Mouse (Mus musculus) layer of hippocampus, adult 9-10 months (tissue): ENCODE results near the gene H2-Ob.
"Not testable (repeated sequence)": the region's sequence is repeated elsewhere in the genome, so short reads cannot be mapped to it uniquely, and the experiment has no call there.

Source experiments
- DNase-seq: peaks from one replicate; pipeline ENCODE4 v3.0.0; 2022; ENCODE audit warnings: low spot score

Gene H2-Ob

DNA sequence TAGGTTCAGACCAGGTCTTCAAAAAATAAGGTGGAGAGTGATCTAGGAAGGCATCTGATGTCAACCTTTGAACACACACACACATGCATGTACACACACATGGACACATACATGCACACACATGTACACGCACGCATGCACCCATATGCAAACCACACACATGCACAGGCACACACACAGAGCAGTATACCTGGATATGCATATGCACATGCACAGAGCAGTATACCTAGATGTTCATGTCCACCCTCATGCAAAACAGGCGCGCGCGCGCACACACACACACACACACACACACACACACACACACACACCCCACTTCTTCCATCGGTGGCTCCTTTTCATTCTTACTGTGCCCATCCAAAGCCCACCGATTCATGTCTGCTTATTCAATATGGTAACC is 30.8 kb upstream of the H2-Ob start:
- DNase-seq, result no peak

DNA sequence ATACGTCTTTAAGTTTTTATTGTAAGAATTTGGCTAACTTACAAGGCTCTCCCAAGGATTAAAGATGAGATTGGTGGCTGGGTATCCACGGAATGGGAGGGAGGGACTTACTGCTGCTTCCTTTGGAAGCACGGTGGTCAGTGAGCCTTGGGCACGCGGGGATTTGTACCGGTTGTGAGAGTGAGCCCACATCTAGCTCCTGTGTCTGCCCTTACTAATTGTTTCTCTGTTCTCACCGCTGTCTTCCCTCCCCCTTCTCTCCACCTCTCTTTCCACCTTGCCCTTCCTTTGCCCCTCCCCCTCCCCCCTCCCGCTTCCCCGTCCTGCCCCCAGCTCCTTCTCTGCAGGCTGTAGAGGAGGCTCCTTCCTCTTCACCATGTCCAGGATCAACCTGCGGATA is 30.3 kb upstream of the H2-Ob start:
- DNase-seq, result no peak

DNA sequence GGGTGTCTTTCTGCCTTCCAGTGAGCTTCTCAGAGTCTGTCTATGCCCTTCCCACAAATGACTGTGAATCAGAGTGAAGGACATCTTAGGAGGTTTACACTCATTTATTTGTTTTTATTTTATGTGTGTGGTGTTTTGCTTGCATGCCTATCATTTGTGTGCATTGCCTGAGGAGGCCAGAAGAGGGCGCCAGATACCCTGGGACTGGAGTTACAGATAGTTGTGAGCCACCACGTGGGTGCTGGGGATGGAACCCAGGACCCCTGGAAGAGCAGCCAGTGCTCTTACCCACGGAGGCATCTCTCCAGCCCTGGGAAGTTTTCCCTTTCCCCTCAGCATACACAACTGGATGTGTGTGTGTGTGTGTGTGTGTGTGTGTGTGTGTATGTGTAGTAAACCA is 29.0 kb upstream of the H2-Ob start:
- DNase-seq, result no peak

DNA sequence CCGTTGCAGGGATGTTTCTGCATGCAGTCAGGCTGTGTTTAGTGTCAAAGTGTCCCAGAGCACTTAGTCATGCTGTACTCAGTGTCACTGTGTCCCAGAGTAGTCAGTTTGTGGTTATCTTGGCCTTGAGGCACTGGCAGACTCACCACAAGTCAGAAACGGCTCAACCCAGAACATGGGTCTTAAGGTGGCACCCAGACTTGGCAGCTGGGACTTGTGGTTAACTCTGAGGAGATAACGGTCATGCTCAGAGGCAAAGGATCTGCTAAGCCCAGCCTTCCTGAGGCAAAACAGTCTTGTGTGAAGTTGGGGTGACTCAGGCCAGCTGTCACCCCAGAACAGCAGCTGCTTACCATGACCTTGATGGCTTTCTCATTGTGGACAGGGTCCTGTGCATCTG is 28.1 kb upstream of the H2-Ob start:
- no peak for DNase-seq

DNA sequence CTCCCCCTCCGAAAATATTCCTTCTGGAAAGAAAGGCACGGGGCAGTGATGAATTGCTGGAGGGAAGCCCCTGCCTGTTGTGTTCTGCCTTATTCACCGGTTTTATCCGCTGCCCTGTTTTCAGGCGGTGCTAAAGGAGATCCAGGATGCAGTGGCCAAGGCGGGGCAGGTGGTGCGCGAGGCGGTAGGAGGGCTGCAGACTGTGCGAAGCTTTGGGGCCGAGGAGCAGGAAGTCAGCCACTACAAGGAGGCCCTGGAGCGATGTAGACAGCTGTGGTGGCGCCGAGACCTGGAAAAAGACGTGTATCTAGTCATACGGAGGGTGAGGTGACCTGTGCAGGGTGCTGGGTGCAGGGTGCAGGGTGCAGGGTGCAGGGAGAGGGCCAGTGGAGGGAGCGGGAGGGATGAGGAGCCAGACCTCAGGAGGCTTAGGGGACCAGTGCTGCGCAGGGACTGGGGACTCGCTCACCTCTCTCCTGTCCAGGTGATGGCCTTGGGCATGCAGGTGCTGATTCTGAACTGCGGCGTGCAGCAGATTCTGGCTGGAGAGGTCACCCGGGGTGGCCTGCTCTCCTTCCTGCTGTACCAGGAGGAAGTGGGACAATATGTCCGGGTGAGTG is 26.8 kb upstream of the H2-Ob start:
- no peak for DNase-seq

DNA sequence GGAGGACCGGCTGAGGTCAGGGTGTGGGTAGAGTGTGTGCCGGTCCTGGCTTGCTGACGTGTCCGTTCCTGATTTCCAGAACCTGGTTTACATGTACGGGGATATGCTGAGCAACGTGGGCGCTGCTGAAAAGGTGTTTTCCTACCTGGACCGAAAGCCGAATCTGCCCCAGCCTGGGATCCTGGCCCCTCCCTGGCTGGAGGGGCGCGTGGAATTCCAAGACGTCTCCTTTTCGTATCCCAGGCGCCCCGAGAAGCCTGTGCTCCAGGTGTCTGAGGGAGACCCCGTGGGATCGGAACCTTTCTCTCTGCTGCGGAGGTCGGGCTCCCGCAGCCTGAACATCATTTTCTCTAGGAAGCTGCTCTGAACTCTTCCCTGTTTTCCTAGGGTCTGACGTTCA is 24.8 kb upstream of the H2-Ob start:
- DNase-seq, result no peak

DNA sequence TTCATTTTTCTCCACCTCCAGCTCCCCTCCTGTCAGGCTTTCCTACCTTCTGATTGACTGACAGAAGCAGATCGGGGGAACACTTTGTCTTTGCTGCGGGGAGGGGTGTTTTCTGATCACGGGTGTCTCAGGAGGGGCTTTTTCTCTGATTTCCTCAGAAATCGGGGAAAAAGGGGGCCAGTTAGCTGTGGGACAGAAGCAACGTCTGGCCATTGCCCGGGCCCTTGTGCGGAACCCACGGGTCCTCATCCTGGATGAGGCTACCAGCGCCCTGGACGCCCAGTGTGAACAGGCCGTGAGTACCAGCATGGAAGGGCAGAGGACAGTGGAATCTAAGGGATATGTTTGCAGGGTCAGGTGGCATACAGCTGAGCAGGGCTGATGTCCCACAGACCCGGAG is 23.5 kb upstream of the H2-Ob start:
- no peak for DNase-seq

DNA sequence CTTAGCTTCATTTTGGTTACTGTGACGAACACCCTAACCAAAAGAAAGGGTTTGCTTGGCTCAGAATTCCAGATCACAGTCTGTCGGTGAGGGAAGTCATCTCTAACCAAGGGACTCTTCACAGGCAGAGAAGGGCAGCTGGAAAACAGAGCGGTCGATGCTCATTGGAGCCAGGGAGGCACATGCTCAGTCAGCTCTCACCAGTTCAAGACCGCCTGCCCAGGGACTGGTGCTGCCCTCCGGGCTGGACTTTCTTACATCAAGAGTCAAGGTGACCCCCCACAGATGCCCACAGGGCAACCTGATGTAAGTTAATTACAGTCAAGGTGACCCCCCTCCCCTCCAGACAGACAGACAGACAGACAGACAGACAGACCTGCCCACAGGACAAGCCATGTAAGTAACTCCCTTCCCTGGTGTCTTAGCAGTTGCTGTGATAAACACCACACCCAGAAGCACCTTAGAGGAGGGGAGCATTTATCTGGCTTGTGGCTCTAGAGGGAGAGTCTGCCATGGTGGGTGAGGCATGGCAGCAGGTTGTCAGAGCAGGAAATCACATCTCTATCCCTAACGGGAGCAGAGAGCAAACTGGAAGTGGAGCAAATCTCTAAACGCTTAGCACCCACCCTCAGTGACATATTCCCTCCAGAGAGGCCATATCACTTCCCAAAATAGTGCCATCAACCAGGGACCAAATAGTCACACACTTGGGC is 21.3 kb upstream of the H2-Ob start:
- DNase-seq, result no peak

DNA sequence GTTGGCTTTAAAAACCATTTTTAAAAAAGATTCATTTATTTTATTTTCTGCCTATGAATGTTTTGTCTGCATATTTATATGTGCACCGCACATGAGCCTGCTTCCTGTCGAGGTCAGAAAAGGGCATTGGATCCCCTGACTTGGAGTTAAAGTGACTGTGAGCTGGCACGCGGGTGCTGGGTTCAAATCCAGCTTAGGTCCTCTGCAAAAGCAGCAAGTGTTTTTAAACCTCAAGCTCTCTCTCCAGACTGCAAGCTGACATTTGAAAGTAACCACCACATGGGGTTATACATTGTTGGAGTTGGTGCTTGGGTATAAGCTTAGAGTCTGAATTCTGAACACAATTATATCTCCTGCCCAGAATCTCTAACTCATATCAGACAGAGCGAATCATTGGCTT is 20.7 kb upstream of the H2-Ob start:
- DNase-seq, result no peak

DNA sequence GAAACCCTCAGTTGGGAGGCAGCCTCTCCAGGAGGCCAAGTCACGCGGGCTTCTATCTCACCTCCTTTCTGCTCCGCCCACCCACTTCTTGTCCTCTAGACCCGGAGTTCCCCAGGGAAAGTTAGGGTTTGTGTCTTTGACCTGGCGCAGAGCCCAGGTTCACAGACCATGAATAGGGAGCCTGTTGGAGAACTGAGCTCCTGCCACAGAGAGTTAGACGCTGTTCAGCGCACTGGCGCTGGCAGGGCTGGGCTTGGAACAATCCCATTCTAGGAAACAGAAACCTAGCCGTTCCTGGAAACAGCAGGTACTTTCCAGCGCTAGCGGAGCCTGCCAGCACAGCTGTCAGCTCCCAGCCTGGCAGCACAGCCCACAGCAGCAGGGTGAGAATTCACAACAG is 20.0 kb upstream of the H2-Ob start:
- no peak for DNase-seq

DNA sequence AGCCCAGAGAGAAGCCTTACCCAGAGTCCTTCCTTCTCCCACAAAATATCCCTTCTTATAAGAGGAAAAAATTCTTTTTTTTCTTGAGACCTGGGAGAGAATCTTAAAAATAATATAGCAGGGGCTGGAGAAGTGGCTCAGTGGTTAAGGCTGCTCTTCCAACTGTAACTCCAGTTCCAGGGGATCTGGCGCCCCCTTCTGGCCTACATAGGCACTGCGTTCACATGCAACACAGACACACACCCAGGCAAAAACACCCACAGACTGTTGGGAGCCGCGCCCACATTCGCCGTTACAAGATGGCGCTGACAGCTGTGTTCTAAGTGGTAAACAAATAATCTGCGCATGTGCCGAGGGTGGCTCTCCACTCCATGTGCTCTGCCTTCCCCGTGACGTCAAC is 19.6 kb upstream of the H2-Ob start:
- DNase-seq, result not testable (repeated sequence)

DNA sequence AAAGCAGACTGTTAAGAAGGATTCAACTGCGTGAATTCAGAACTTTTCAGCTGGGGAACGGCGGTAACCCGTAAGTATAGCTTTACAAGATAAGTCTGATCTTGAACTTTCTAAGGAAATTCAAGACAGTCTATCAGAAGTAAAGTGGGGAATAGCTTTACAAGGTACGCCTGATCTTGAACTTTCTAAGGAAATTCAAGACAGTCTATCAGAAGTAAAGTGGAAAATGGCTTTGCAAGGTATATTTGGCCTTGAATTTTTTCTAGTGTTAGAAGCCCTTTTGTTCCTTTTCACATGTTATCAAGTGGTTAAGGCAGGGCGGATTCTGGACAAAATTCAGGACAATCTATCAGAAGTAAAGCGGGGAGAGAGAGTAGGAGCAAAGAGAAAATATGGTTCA is 18.9 kb upstream of the H2-Ob start:
- peak; percentile 76 for DNase-seq

DNA sequence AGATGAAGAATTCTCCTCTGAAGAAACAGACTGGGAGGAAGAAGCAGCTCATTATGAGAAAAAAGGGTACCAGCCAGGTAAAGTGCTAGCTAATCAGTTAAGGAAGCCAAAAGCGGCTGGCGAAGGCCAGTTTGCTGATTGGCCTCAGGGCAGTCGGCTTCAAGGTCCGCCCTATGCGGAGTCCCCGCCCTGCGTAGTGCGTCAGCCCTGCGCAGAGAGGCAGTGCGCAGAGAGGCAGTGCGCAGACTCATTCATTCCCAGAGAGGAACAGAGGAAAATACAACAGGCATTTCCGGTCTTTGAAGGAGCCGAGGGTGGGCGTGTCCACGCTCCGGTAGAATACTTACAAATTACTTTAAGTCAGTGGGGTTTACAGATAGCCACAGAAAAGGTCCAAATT is 18.3 kb upstream of the H2-Ob start:
- DNase-seq, result not testable (repeated sequence)

DNA sequence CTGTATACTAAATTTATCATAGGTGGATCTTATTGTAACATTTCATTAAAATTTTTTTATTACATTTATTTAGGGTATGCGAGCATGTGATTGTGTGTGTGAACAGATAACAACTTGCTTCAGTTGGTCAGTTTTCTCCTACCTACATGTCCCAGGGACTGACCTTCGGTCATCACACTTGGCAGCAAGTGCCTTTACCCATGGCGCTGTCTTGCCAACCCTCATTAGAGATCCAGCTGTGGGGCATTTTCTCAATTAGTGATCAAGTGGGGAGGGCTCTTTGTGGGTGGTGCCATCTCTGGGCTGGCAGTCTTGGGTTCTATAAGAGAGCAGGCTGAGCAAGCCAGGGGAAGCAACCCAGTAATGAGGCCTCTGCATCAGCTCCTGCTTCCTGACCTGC is 13.9 kb upstream of the H2-Ob start:
- no peak for DNase-seq

DNA sequence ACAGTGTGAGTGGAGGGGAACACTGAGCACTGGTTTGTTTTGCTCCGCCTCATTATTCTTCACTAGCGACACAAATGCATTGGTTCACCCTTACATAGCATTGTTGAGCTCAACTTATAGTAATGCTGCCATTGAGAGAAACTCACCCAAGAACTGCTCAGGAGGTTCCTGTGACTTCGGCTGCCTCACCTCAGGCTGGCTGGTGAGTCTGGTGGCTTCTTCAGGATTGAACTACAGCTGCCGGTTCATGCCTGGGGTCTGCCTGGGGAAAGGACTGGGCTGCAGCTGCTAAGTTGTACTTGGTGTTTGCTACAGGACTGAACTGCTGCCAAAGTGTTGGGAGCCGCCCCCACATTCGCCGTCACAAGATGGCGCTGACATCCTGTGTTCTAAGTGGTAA is 13.3 kb upstream of the H2-Ob start:
- no peak for DNase-seq

DNA sequence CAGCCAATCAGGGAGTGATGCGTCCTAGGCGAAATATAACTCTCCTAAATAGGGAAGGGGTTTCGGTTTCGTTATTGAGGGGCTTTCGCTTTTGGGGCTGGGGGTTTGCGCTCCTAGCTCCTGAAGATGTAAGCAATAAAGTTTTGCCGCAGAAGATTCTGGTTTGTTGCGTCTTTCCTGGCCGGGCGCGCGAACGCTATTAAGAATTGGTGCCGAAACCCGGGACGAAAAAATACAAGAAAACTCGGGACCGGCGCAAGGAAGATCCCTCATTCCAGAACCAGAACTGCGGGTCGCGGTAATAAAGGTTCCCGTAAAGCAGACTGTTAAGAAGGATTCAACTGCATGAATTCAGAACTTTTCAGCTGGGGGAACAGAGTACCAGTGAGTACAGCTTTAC is 12.8 kb upstream of the H2-Ob start:
- not testable (repeated sequence) for DNase-seq

DNA sequence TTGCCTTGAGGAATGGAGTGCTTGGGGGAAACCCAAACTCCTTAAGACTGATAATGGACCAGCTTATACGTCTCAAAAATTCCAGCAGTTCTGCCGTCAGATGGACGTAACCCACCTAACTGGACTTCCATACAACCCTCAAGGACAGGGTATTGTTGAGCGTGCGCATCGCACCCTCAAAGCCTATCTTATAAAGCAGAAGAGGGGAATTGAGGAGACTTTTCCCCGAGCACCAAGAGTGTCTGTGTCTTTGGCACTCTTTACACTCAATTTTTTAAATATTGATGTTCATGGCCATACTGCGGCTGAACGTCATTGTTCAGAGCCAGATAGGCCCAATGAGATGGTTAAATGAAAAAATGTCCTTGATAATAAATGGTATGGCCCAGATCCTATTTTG is 7.7 kb upstream of the H2-Ob start:
- not testable (repeated sequence) for DNase-seq

DNA sequence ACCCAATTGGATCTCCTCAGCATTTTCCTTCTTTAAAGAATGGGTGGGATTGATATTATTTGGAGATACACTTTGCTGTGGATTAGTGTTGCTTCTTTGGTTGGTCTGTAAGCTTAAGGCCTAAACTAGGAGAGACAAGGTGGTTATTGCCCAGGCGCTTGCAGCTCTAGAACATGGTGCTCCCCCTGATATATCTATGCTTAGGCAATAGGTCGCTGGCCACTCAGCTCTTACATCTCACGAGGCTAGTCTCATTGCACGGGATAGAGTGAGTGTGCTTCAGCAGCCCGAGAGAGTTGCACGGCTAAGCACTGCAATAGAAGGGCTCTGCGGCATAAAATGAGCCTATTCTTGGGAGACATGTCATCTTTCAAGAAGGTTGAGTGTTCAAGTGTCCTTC is 6.7 kb upstream of the H2-Ob start:
- not testable (repeated sequence) for DNase-seq

DNA sequence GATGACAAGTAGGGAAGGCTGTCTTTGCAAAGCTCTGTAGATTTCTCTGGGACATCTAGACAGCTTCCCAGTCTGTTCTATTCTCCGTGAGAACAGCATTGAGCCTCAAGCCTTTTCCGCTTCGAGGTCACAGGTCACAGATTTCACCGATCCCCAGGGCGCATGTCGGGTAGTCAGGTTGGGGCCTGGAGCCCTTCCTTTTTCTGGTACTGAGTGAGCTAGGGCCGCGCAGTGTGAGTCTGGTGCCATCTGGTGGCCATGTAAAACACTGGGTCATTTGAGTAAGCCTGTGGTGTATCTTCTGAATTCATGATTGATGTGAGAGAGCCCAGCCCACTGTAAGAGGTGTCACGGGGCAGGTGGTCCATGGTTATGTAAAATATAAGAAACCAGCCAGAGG is 3.8 kb upstream of the H2-Ob start:
- DNase-seq, result peak; percentile 76

DNA sequence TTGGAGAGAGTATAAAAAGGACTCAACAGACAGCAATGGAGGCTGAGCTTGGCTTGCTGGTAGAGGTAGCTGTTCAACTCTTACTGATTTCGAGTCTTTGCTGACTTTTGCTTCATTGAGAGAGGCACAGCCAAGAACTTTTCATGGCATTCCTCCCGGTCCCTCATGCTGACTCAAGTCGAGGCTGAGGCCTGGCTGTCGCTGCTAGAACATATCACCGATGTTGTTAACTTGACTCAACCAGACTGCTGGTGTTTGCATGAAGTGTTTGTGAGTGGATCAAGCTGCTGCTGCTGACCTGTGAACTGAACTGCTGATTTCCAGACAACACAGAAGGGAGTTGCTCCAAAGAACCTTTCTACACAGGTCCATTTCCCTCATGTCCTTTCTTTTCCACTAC is 2.0 kb upstream of the H2-Ob start:
- DNase-seq, result no peak

DNA sequence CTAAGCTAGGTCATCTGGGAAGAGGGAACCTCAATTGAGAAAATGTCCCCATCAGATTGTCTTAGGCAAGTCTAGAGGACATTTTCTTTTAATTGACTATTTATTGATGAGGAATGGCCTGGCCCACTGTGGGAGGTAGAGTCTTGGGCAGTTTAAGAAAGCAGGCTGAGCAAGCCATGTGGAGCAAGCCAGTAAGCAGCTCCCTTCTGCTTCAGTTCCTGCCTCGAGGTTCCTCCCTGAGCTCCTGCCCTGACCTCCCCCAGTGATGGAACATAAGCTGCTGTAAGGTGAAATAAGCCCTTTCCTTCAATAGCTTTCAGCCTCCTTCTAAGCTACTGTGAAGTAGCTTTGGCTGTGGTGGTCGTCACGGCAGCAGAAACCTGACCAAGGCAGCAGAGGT is 962 bp upstream of the H2-Ob start:
- DNase-seq, result no peak

DNA sequence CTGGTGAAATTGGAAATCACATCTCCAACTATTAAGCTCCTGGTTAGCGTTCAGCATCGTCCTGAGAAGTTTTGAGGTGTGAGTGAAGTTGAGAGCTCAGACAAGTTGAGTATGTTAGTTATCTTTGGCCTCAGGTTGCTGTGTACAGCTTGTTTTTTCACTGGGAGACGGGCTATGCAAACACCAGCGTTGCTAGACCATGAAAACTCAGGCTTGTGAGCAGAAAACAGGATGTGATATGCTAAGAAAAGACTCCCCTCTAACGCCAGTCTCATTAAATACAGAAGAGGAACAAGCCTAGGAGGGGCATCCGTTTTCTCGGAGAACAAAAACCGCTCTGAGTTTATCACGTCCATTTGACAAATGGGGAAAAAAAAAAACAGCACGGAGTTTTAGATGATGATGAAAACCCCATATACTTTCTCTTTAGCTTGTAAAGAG is 918 bp downstream of the H2-Ob start:
- no peak for DNase-seq

DNA sequence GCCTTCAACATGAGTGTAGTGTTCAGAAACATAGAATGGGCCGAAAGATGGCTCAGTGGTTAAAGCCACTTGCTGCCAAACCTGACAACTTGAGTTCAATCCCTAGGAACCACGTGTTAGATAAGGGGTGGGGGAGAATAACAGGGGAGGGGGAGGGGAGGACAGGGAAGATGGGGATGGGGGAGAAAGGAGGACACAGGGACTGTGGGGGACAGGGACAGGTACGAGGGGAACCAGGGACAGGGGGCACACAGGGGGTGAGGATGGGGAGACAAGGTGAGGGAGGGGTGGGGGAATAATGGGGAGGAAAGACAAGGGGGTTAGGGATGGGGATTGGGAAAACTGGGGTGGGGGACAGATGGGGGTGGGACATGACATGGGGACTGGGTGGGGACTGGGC is 1.7 kb downstream of the H2-Ob start:
- DNase-seq, result no peak

DNA sequence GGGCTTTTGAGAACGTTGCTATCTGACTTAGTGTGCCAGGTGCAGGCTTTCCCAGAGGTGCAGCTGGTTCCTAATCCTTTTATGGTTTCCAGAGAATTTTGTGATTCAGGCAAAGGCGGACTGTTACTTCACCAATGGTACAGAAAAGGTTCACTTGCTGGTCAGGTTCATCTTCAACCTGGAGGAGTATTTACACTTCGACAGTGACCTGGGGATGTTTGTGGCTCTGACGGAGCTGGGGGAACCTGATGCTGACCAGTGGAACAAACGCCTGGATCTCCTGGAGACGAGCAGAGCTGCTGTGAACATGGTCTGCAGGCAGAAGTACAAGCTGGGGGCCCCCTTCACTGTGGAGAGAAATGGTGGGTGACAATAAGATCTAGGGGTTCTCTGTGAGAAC is 2.2 kb downstream of the H2-Ob start:
- DNase-seq, result no peak
